Mouse (Mus musculus) kidney, embryonic 14.5 days (tissue): ENCODE measurements at regions not wholly inside any gene's neighbourhood (a gene's known extent, or its start where the extent isn't known, plus 50 kb on each side); places are given as distances from the start of the nearest gene placed in this dataset.

ENCODE experiments used
- ATAC-seq: fragments of 200-750 bp; cut with Nextera tagmentation; 2 replicates; pipeline ENCODE4 v1.8.0; 2017; ENCODE audit warnings: moderate number of reproducible peaks, mild to moderate bottlenecking, moderate TSS enrichment, moderate library complexity; ENCODE audit not compliant: low FRiP score, low TSS enrichment
- H3K27ac ChIP-seq: fragments of 300-500 bp; sonication (generic); 2 replicates; pipeline ENCODE4 v1.5.1; 2014; ENCODE audit warnings: low read depth, mild to moderate bottlenecking, low read length, moderate library complexity, mixed read lengths
- H3K27me3 ChIP-seq: fragments of 300-500 bp; sonication (generic); 2 replicates; pipeline ENCODE4 v1.6.1; 2014; ENCODE audit warnings: mild to moderate bottlenecking, low read length; ENCODE audit not compliant: control insufficient read depth, insufficient read depth
- H3K36me3 ChIP-seq: fragments of 300-500 bp; sonication (generic); 2 replicates; pipeline ENCODE4 v1.6.1; 2014; ENCODE audit warnings: low read length, mixed read lengths; ENCODE audit not compliant: control insufficient read depth, insufficient read depth
- H3K4me1 ChIP-seq: fragments of 300-500 bp; sonication (generic); 2 replicates; pipeline ENCODE4 v1.6.1; 2014; ENCODE audit warnings: low read length, mixed read lengths; ENCODE audit not compliant: control insufficient read depth, insufficient read depth
- H3K4me2 ChIP-seq: fragments of 300-500 bp; sonication (generic); replicated peaks from 2 replicates; pipeline ENCODE4 v1.6.1; 2014; ENCODE audit warnings: low read depth, mild to moderate bottlenecking, low read length
- H3K4me3 ChIP-seq: fragments of 300-500 bp; sonication (generic); 2 replicates; pipeline ENCODE4 v1.5.1; 2014; ENCODE audit warnings: mild to moderate bottlenecking, low read length
- H3K9ac ChIP-seq: fragments of 300-500 bp; sonication (generic); 2 replicates; pipeline ENCODE4 v1.6.1; 2014; ENCODE audit warnings: low read depth, mild to moderate bottlenecking, low read length, moderate library complexity
- H3K9me3 ChIP-seq: fragments of 300-500 bp; sonication (generic); 2 replicates; pipeline ENCODE4 v1.6.1; 2016; ENCODE audit warnings: low read length; ENCODE audit not compliant: control insufficient read depth
- WGBS: fragments of 180-500 bp; shearing (Covaris S2); extraction: QIAGEN DNeasy Blood & Tissue Kit; methylation state at CpG from one replicate; pipeline ENCODE4 v1.1.7; 2014; 5-methylcytosine and 5-hydroxymethylcytosine counted together

DNA sequence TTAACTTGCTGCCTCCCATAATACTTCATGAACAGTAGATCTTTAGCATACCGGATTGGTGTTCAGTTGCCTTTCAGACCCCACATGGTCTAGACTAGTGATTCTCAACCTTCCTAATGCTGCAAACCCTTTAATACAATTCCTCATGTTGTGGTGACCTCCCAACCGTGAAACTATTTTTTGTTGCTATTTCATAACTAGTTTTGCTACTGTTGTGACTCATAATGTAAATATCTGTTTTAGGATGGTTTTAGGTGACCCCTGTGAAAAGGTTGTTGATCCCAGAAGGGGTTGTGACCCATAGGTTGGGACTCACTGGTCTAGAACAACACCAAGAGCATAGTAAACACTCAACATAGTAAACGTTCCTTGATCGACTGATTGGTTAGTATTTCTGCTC lies 304.1 kb downstream of the Slc4a3 start:
- no peaks in the 10 kb centered on the region for H3K9me3 ChIP-seq
- H3K36me3 ChIP-seq: no peaks in the 10 kb centered on the region
- H3K27me3 ChIP-seq: no peaks in the 10 kb centered on the region
- WGBS: 91% methylated on average over 4 of the region's 4 CpGs
- H3K27ac ChIP-seq: no peak overlapping the region
- H3K4me2 ChIP-seq: no peak overlapping the region
- no peak overlapping the region for H3K4me3 ChIP-seq
- no peak for ATAC-seq
- no peak overlapping the region for H3K9ac ChIP-seq
- H3K4me1 ChIP-seq: no peaks in the 10 kb centered on the region

GRCm38 (mm10) chr1:75858551-75859255 lies 312.6 kb downstream of the Slc4a3 start:
- no peaks in the 10 kb centered on the region for H3K36me3 ChIP-seq
- H3K4me1 ChIP-seq: no peaks in the 10 kb centered on the region
- H3K27me3 ChIP-seq: no peaks in the 10 kb centered on the region
- H3K4me3 ChIP-seq: no peak overlapping the region
- no peak for ATAC-seq
- WGBS: 88% methylated on average over 7 of the region's 7 CpGs
- no peak overlapping the region for H3K27ac ChIP-seq
- no peaks in the 10 kb centered on the region for H3K9me3 ChIP-seq
- no peak overlapping the region for H3K9ac ChIP-seq
- no peak overlapping the region for H3K4me2 ChIP-seq

DNA sequence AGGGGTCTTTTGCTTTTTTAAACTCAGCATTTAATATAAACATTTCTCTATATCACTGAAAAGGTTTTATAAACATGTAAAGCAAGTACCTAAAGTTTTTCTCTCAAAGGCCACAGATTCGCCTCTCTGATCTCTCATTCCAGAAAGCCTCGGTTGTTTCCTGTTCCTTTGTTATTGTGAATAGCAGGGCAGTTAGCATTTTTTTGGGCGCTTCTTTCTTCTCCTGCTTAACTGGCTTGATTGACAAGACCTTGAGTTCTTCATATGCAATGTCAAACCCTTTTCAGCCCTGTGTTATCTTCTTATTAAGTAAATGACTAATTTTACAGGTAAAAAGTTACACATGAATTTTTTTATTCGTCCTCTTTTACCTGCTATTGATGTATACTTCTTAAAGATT lies 316.7 kb downstream of the Slc4a3 start:
- Histone ChIP-seq H3K4me2 (no peak overlapping the region), H3K9ac (no peak overlapping the region), H3K4me1 (no peaks in the 10 kb centered on the region), H3K4me3 (no peak overlapping the region), H3K36me3 (no peaks in the 10 kb centered on the region), H3K27ac (no peak overlapping the region), H3K27me3 (no peaks in the 10 kb centered on the region), H3K9me3 (no peaks in the 10 kb centered on the region)
- no peak for ATAC-seq
- WGBS: 69% methylated on average over 4 of the region's 4 CpGs

DNA sequence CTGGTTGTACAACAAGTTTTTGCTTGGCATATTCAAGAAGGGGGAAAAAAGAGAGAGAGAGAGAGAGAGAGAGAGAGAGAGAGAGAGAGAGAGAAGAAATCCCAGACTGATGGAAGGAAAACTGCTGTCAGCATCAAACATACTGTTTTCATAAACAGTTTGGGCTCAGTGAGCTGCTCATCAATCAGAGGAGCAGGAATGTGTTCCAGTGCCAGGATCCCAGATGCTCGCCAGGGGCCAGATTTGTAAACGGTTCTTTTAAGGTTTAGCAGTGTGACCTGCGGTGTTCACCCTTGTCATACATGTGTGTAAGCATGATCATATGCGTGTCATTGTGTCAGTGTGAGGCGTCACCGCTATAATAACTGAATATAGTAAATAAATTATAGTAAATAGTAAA lies 320.5 kb downstream of the Slc4a3 start:
- no peaks in the 10 kb centered on the region for H3K27me3 ChIP-seq
- ATAC-seq: no peak

GRCm38 (mm10) chr1:75869414-75869813 lies 323.3 kb downstream of the Slc4a3 start:
- no peak overlapping the region for H3K4me3 ChIP-seq
- H3K9ac ChIP-seq: no peak overlapping the region
- no peak overlapping the region for H3K27ac ChIP-seq
- no peaks in the 10 kb centered on the region for H3K36me3 ChIP-seq
- H3K27me3 ChIP-seq: no peaks in the 10 kb centered on the region
- ATAC-seq: no peak
- no peak overlapping the region for H3K4me2 ChIP-seq
- H3K4me1 ChIP-seq: no peaks in the 10 kb centered on the region
- 78% methylated on average over 2 of the region's 2 CpGs for WGBS
- no peaks in the 10 kb centered on the region for H3K9me3 ChIP-seq

More for the DNA sequence above, 320.5 kb downstream of the Slc4a3 start:
- Histone ChIP-seq H3K27ac (no peak overlapping the region), H3K36me3 (no peaks in the 10 kb centered on the region), H3K4me2 (no peak overlapping the region), H3K9ac (no peak overlapping the region), H3K4me1 (no peaks in the 10 kb centered on the region), H3K4me3 (no peak overlapping the region), H3K9me3 (no peaks in the 10 kb centered on the region)
- WGBS: 81% methylated on average over 6 of the region's 6 CpGs

- ATAC-seq: no peak
- 68% methylated on average over 5 of the region's 5 CpGs for WGBS
- no peak overlapping the region for H3K4me2 ChIP-seq
- no peaks in the 10 kb centered on the region for H3K4me1 ChIP-seq
- H3K27me3 ChIP-seq: no peaks in the 10 kb centered on the region
- H3K9ac ChIP-seq: no peak overlapping the region
- H3K27ac ChIP-seq: no peak overlapping the region
- H3K36me3 ChIP-seq: no peaks in the 10 kb centered on the region
- no peak overlapping the region for H3K4me3 ChIP-seq
- H3K9me3 ChIP-seq: no peaks in the 10 kb centered on the region
Observed at GRCm38 (mm10) chr1:75869846-75870245, 323.8 kb downstream of the Slc4a3 start.

- 88% methylated on average over 6 of the region's 6 CpGs for WGBS
- H3K9ac ChIP-seq: no peak overlapping the region
- no peaks in the 10 kb centered on the region for H3K36me3 ChIP-seq
- H3K27ac ChIP-seq: no peak overlapping the region
- no peaks in the 10 kb centered on the region for H3K9me3 ChIP-seq
- H3K27me3 ChIP-seq: no peaks in the 10 kb centered on the region
- ATAC-seq: no peak
- H3K4me1 ChIP-seq: no peaks in the 10 kb centered on the region
- H3K4me2 ChIP-seq: no peak overlapping the region
- no peak overlapping the region for H3K4me3 ChIP-seq
Observed at GRCm38 (mm10) chr1:75873911-75874310, 327.8 kb downstream of the Slc4a3 start.

- no peaks in the 10 kb centered on the region for H3K36me3 ChIP-seq
- no peaks in the 10 kb centered on the region for H3K9me3 ChIP-seq
- no peak overlapping the region for H3K27ac ChIP-seq
- H3K9ac ChIP-seq: no peak overlapping the region
- H3K4me2 ChIP-seq: no peak overlapping the region
- H3K27me3 ChIP-seq: no peaks in the 10 kb centered on the region
- no peak for ATAC-seq
- H3K4me3 ChIP-seq: no peak overlapping the region
- WGBS: 86% methylated on average over 5 of the region's 5 CpGs
- no peaks in the 10 kb centered on the region for H3K4me1 ChIP-seq
Observed at GRCm38 (mm10) chr1:75877209-75877608, 331.1 kb downstream of the Slc4a3 start.

GRCm38 (mm10) chr1:75885632-75886031 lies 339.6 kb downstream of the Slc4a3 start:
- no peaks in the 10 kb centered on the region for H3K9me3 ChIP-seq
- H3K4me2 ChIP-seq: no peak overlapping the region
- H3K9ac ChIP-seq: no peak overlapping the region
- H3K4me1 ChIP-seq: no peaks in the 10 kb centered on the region
- H3K27ac ChIP-seq: no peak overlapping the region
- ATAC-seq: peak; percentile 32; the same call in 1 of the 2 replicates
- H3K36me3 ChIP-seq: no peaks in the 10 kb centered on the region
- H3K27me3 ChIP-seq: no peaks in the 10 kb centered on the region
- no peak overlapping the region for H3K4me3 ChIP-seq
- WGBS: 15% methylated on average over 7 of the region's 7 CpGs
